ENCODE assay signal across 8 mouse cellular contexts in genomic region chr3:138742566-138742930, GRCm38 (mm10). TPM values are rescaled to one million over a fixed set of nuclear protein-coding genes. Genes with fewer than 3 reads are reported as not detected.
DNase-seq lines count a peak whose midpoint lies in the region; ATAC-seq and TF ChIP-seq lines count a peak whose summit lies in the region.

No protein-coding gene starts in this region.

- H3K79me2 ChIP-seq in MEL (ENCODE audit: control insufficient read depth, insufficient read depth, low read length, poor library complexity): peaks cover 34% of the 10 kb centered on the region

- peak overlapping the region; percentile 87 for H3K4me2 ChIP-seq in hindbrain, embryonic 15.5 days
- H3K4me2 ChIP-seq in lung, embryonic 15.5 days: peak overlapping the region; percentile 95

- H3K4me1 ChIP-seq in MEL (ENCODE audit: control insufficient read depth in 1 of 2, insufficient read depth in 2 of 2, low read length in 2 of 2): peaks cover 38 to 61% of the 10 kb centered on the region in 2 experiments
- H3K4me1 ChIP-seq in embryonic fibroblast, embryonic 13.5 days (ENCODE audit: control insufficient read depth, insufficient read depth, low read length): peaks cover 15% of the 10 kb centered on the region
- peaks cover 41% of the 10 kb centered on the region for H3K4me1 ChIP-seq in hindbrain, embryonic 15.5 days (replicated peaks)
- peaks cover 27% of the 10 kb centered on the region for H3K4me1 ChIP-seq in lung, embryonic 15.5 days

- H3K27me3 ChIP-seq in MEL (ENCODE audit: control insufficient read depth in 1 of 2, insufficient read depth in 2 of 2, low read length in 2 of 2): no peaks in the 10 kb centered on the region
- no peaks in the 10 kb centered on the region for H3K27me3 ChIP-seq in hindbrain, embryonic 15.5 days
- peaks cover 14% of the 10 kb centered on the region for H3K27me3 ChIP-seq in lung, embryonic 15.5 days

- ATAC-seq in hindbrain, embryonic 15.5 days (ENCODE audit: low FRiP score, low read depth): peak; percentile 12; the same call in 1 of the 2 replicates
- peak; percentile 29; the same call in 1 of the 2 replicates for ATAC-seq in lung, embryonic 15.5 days (ENCODE audit: borderline replicate concordance, extremely low read depth, low FRiP score, low TSS enrichment)

- peak; percentile 38 for DNase-seq in gastrocnemius, postnatal 10 days
- DNase-seq in gastrocnemius, adult 18-20 months (ENCODE audit: low spot score): no peak
- DNase-seq in MEL (ENCODE audit: low read depth, low spot score): peak; percentile 84
- peak; percentile 49 for DNase-seq in right cerebral cortex, postnatal 4 days
- DNase-seq in layer of hippocampus, adult 8-10 months (ENCODE audit: low spot score in 2 of 2): no peak

- TF ChIP-seq POLR2A in MEL (IDR thresholded peaks at IDR 0.05; ENCODE audit: control insufficient read depth in 1 of 2, insufficient read depth in 1 of 2, low read depth in 1 of 2, low read length in 2 of 2, poor library complexity in 1 of 2): no peak
- no peak for TF ChIP-seq POLR2A in embryonic fibroblast, embryonic 13.5 days (IDR thresholded peaks at IDR 0.05; ENCODE audit: low read depth, low read length)

- peaks cover 0 to 55% of the 10 kb centered on the region in 2 experiments; a peak in 2 of 4 replicates for H3K36me3 ChIP-seq in MEL (ENCODE audit: control insufficient read depth in 1 of 2, insufficient read depth in 2 of 2, low read length in 2 of 2)
- no peaks in the 10 kb centered on the region for H3K36me3 ChIP-seq in hindbrain, embryonic 15.5 days
- no peaks in the 10 kb centered on the region for H3K36me3 ChIP-seq in lung, embryonic 15.5 days

- peak overlapping the region; percentile 92 to 98 for H3K4me3 ChIP-seq in MEL (ENCODE audit: control insufficient read depth in 1 of 2, insufficient read depth in 1 of 2, low read depth in 2 of 2, low read length in 2 of 2)
- H3K4me3 ChIP-seq in embryonic fibroblast, embryonic 13.5 days (ENCODE audit: insufficient read depth, low read length): peak overlapping the region; percentile 50
- H3K4me3 ChIP-seq in hindbrain, embryonic 15.5 days: peak overlapping the region; percentile 92
- peak overlapping the region; percentile 86 for H3K4me3 ChIP-seq in lung, embryonic 15.5 days

- no peaks in the 10 kb centered on the region for H3K9me3 ChIP-seq in MEL (replicated peaks; ENCODE audit: insufficient read depth, low read length)
- H3K9me3 ChIP-seq in hindbrain, embryonic 15.5 days: no peaks in the 10 kb centered on the region
- no peaks in the 10 kb centered on the region for H3K9me3 ChIP-seq in lung, embryonic 15.5 days

- WGBS in hindbrain, embryonic 15.5 days: 0% methylated on average over 23 of the region's 23 CpGs
- WGBS in lung, embryonic 15.5 days: under 1% methylated on average over 23 of the region's 23 CpGs

- TF ChIP-seq RAD21 in MEL (IDR thresholded peaks at IDR 0.05; ENCODE audit: low read depth, low read length): no peak

- peak overlapping the region; percentile 94 for H3K27ac ChIP-seq in MEL (ENCODE audit: control insufficient read depth, low read depth, low read length)
- peak overlapping the region; percentile 47 for H3K27ac ChIP-seq in embryonic fibroblast, embryonic 13.5 days (ENCODE audit: insufficient read depth, low read length)
- H3K27ac ChIP-seq in hindbrain, embryonic 15.5 days (replicated peaks): peak overlapping the region; percentile 95
- H3K27ac ChIP-seq in lung, embryonic 15.5 days: peak overlapping the region; percentile 60

- peak overlapping the region; percentile 77 for H3K9ac ChIP-seq in MEL (ENCODE audit: control insufficient read depth, low read depth, low read length, poor library complexity, severe bottlenecking)
- H3K9ac ChIP-seq in hindbrain, embryonic 15.5 days: peak overlapping the region; percentile 88
- peak overlapping the region; percentile 73 for H3K9ac ChIP-seq in lung, embryonic 15.5 days

- TF ChIP-seq CTCF in MEL (IDR thresholded peaks at IDR 0.05 in 2 of 3, conservative IDR thresholded peaks at IDR 0.05 in 1 of 3; ENCODE audit: control insufficient read depth in 1 of 3, insufficient read depth in 1 of 3, low read depth in 2 of 3, low read length in 3 of 3, poor library complexity in 1 of 3, severe bottlenecking in 1 of 3): no peak
- no peak for TF ChIP-seq CTCF in embryonic fibroblast, embryonic 13.5 days (IDR thresholded peaks at IDR 0.05; ENCODE audit: borderline replicate concordance, insufficient read depth, low read length)

- no peak; a peak in 1 of 4 replicates for TF ChIP-seq EP300 in MEL (IDR thresholded peaks at IDR 0.05; ENCODE audit: low read depth in 1 of 2, low read length in 2 of 2)

TF ChIP-seq in MEL, 35 proteins besides CTCF, POLR2A, EP300 and RAD21:
- TF ChIP-seq UBTF (IDR thresholded peaks at IDR 0.05; ENCODE audit: borderline replicate concordance, insufficient read depth, low read depth, low read length) (peak; percentile 79; the same call in 1 of the 2 replicates), MYB (IDR thresholded peaks at IDR 0.05; ENCODE audit: low read depth, low read length) (no peak), SIN3A (IDR thresholded peaks at IDR 0.05; ENCODE audit: low read length) (0 out of 2 replicates have a peak, but pooled peaks have one; percentile 14)

RNA-seq across cellular contexts. Expression of gene Tspan5, which starts 0.6 kb away (rescaled TPM):
- total RNA-seq in gastrocnemius, postnatal 10 days (2021): 10 to 100 TPM; 10.6 to 12.1 TPM
- 1 to 10 TPM; 2.1 to 2.2 TPM for total RNA-seq in gastrocnemius, adult 18-20 months (2021)
- 28.1 and 28.8 TPM in 2 replicates for total RNA-seq in MEL (2012; rRNA removed)
- polyA plus RNA-seq in MEL (2012; ENCODE audit: insufficient read depth in 1 of 2, insufficient read length in 2 of 2, low read depth in 1 of 2, low replicate concordance in 2 of 2, missing spikeins in 1 of 2): 10 to 100 TPM in 1 of 2 experiments, not detected in 1; 35.1 TPM
- polyA plus RNA-seq in embryonic fibroblast, embryonic 13.5 days (2011; ENCODE audit: insufficient read length, low read depth, missing spikeins): 46.2 and 52.0 TPM in 2 replicates
- 92.7 and 104 TPM in 2 replicates for polyA plus RNA-seq in hindbrain, embryonic 15.5 days (2015; fragmentation: Nextera tagmentation; extraction: Ambion mirVana)
- polyA plus RNA-seq in lung, embryonic 15.5 days (2015; fragmentation: Nextera tagmentation; extraction: Ambion mirVana): 28.6 and 30.3 TPM in 2 replicates
- total RNA-seq in layer of hippocampus, adult 8-10 months (2022): 100 to 1,000 TPM; 171 to 214 (median 184) TPM

Comparison
In these comparisons a context has a peak if more than half of its experiments do, and no peak if none do; other contexts are left out.
1. DNase-seq: peak in gastrocnemius, postnatal 10 days (single experiment), MEL (single experiment) and right cerebral cortex, postnatal 4 days (single experiment); none in gastrocnemius, adult 18-20 months (single experiment) and layer of hippocampus, adult 8-10 months (0 of 2).
2. Peak in every context shown above with its lines, with median percentiles within 50 percentile points of each other: H3K27ac ChIP-seq, H3K4me3 ChIP-seq and H3K9ac ChIP-seq.